In the genomic region with DNA sequence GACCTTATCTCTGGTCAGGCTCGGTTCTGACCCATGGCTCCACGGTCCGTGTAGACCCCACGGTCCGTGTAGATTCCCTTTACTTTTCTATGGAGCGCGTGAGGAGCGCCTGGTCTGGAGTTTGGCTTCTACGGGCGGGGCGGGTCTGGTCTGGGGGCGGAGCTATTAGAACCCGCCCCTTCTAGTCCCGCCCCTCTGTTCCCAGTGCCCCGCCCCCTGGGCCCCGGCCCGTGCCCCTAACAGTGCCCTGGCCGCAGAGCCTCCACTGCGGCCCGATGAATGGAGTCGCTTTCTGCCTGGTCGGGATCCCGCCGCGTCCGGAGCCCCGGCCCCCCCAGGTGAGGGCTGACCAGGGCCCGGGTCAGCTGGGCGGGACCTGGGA, we compare ENCODE assay signal across 8 mouse cellular contexts. TPM values are rescaled to one million over a fixed set of nuclear protein-coding genes. Genes with fewer than 3 reads are reported as not detected.
A peak's percentile ranks its signal among the peaks of the same experiment; 100 is the strongest.
DNase-seq lines count a peak whose midpoint lies in the region; ATAC-seq and TF ChIP-seq lines count a peak whose summit lies in the region.

A gene (plus strand): TSS at position 204 of the 382 bp plus-strand sequence.

- TF ChIP-seq POLR2A in bone marrow macrophage, adult 2 months (IDR thresholded peaks at IDR 0.05; ENCODE audit: borderline replicate concordance, low read depth, low read length): 0 out of 2 replicates have a peak, but pooled peaks have one; percentile 19

- intact Hi-C loops in gastrocnemius, adult 2 months (cut with DNase I): no loop called here

- peak; percentile 66 for ATAC-seq in hindbrain, embryonic 15.5 days (ENCODE audit: low FRiP score, low read depth)
- ATAC-seq in limb, embryonic 13.5 days (ENCODE audit: low FRiP score, low read depth): peak; percentile 78
- peak; percentile 72; the same call in 1 of the 2 replicates for ATAC-seq in midbrain, embryonic 14.5 days (ENCODE audit: low FRiP score, low TSS enrichment)

- peaks cover 12% of the 10 kb centered on the region for H3K27me3 ChIP-seq in hindbrain, embryonic 15.5 days
- no peaks in the 10 kb centered on the region for H3K27me3 ChIP-seq in limb, embryonic 13.5 days
- peaks cover 5% of the 10 kb centered on the region; the same call in 1 of the 2 replicates for H3K27me3 ChIP-seq in midbrain, embryonic 14.5 days (ENCODE audit: control insufficient read depth, insufficient read depth, low read length)

- H3K27ac ChIP-seq in bone marrow macrophage, adult 2 months (ENCODE audit: insufficient read depth, low read depth, low read length): peak within 1 kb of the TSS; percentile 38
- H3K27ac ChIP-seq in gastrocnemius, adult 2 months: peak within 1 kb of the TSS; percentile 92
- peak within 1 kb of the TSS; percentile 68; the same call in 1 of the 2 replicates for H3K27ac ChIP-seq in hindbrain, embryonic 15.5 days (replicated peaks)
- H3K27ac ChIP-seq in limb, embryonic 13.5 days: peak within 1 kb of the TSS; percentile 84
- H3K27ac ChIP-seq in midbrain, embryonic 14.5 days (replicated peaks; ENCODE audit: low read depth, low read length): no peak within 1 kb of the TSS

- peak within 1 kb of the TSS; percentile 85 for H3K4me3 ChIP-seq in bone marrow macrophage, adult 2 months (ENCODE audit: insufficient read depth, low read length)
- H3K4me3 ChIP-seq in gastrocnemius, adult 2 months: peak within 1 kb of the TSS; percentile 94
- peak within 1 kb of the TSS; percentile 44 for H3K4me3 ChIP-seq in hindbrain, embryonic 15.5 days
- peak within 1 kb of the TSS; percentile 91 for H3K4me3 ChIP-seq in limb, embryonic 13.5 days
- H3K4me3 ChIP-seq in midbrain, embryonic 14.5 days (replicated peaks; ENCODE audit: low read depth, low read length): peak within 1 kb of the TSS; percentile 38

- DNase-seq in layer of hippocampus, adult 18-20 months (ENCODE audit: low spot score in 2 of 2): no peak
- no peak for DNase-seq in layer of hippocampus, adult 11-12 months (ENCODE audit: low spot score)
- DNase-seq in gastrocnemius, adult 2 months: peak; percentile 87
- DNase-seq in midbrain, embryonic 14.5 days: peak; percentile 69
- peak; percentile 64 for DNase-seq in urinary bladder, postnatal 25 days (ENCODE audit: low spot score)

- H3K9ac ChIP-seq in hindbrain, embryonic 15.5 days: peak within 1 kb of the TSS; percentile 35
- peak within 1 kb of the TSS; percentile 86 for H3K9ac ChIP-seq in limb, embryonic 13.5 days
- H3K9ac ChIP-seq in midbrain, embryonic 14.5 days (replicated peaks; ENCODE audit: low read length): peak within 1 kb of the TSS; percentile 52

- peak within 1 kb of the TSS; percentile 58 for H3K4me2 ChIP-seq in hindbrain, embryonic 15.5 days
- peak within 1 kb of the TSS; percentile 71 for H3K4me2 ChIP-seq in limb, embryonic 13.5 days (replicated peaks)
- H3K4me2 ChIP-seq in midbrain, embryonic 14.5 days (ENCODE audit: low read length): peak within 1 kb of the TSS; percentile 54

- under 1% methylated on average over 27 of the region's 29 CpGs for WGBS in hindbrain, embryonic 15.5 days
- under 1% methylated on average over 29 of the region's 29 CpGs for WGBS in limb, embryonic 13.5 days
- WGBS in midbrain, embryonic 14.5 days: 1% methylated on average over 29 of the region's 29 CpGs

- H3K9me3 ChIP-seq in hindbrain, embryonic 15.5 days: no peaks in the 10 kb centered on the region
- H3K9me3 ChIP-seq in limb, embryonic 13.5 days: no peaks in the 10 kb centered on the region
- no peaks in the 10 kb centered on the region for H3K9me3 ChIP-seq in midbrain, embryonic 14.5 days (ENCODE audit: control insufficient read depth, low read length)

- peaks cover 40% of the 10 kb centered on the region for H3K4me1 ChIP-seq in bone marrow macrophage, adult 2 months (ENCODE audit: control insufficient read depth, insufficient read depth, low read length)
- H3K4me1 ChIP-seq in hindbrain, embryonic 15.5 days (replicated peaks): peaks cover 15% of the 10 kb centered on the region
- peaks cover 56% of the 10 kb centered on the region for H3K4me1 ChIP-seq in limb, embryonic 13.5 days
- peaks cover 7% of the 10 kb centered on the region; the same call in 1 of the 2 replicates for H3K4me1 ChIP-seq in midbrain, embryonic 14.5 days (ENCODE audit: control insufficient read depth, insufficient read depth, low read length)

- H3K36me3 ChIP-seq in hindbrain, embryonic 15.5 days: no peaks in the 10 kb centered on the region
- no peaks in the 10 kb centered on the region for H3K36me3 ChIP-seq in limb, embryonic 13.5 days
- no peaks in the 10 kb centered on the region for H3K36me3 ChIP-seq in midbrain, embryonic 14.5 days (ENCODE audit: control insufficient read depth, insufficient read depth, low read length)

- no peak for TF ChIP-seq CTCF in bone marrow macrophage, adult 2 months (IDR thresholded peaks at IDR 0.05; ENCODE audit: low read depth, low read length)
- TF ChIP-seq CTCF in gastrocnemius, adult 2 months (IDR thresholded peaks at IDR 0.05): no peak

RNA-seq across cellular contexts. Expression of the gene that starts here (rescaled TPM):
- 10 to 100 TPM; 79.8 to 88.1 TPM for total RNA-seq in layer of hippocampus, adult 18-20 months (2021)
- 7.5 and 9.2 TPM in 2 replicates for polyA plus RNA-seq in bone marrow macrophage, adult 2 months (2012; ENCODE audit: insufficient read depth, insufficient read length, missing spikeins)
- total RNA-seq in gastrocnemius, adult 2 months (2021): 1 to 10 TPM; 5.9 to 7.5 TPM
- polyA plus RNA-seq in hindbrain, embryonic 15.5 days (2015; fragmentation: Nextera tagmentation; extraction: Ambion mirVana): 9.9 and 10.1 TPM in 2 replicates
- polyA plus RNA-seq in limb, embryonic 13.5 days (2015; fragmentation: Nextera tagmentation; extraction: Ambion mirVana): 6.7 and 7.2 TPM in 2 replicates
- 7.8 and 13.1 TPM in 2 replicates for polyA plus RNA-seq in midbrain, embryonic 14.5 days (2014; fragmentation: Nextera tagmentation; extraction: Ambion mirVana)

Comparison
In these comparisons a context has a peak if more than half of its experiments do, and no peak if none do; other contexts are left out.
1. RNA of the gene that starts here (total RNA-seq): 79.8 to 88.1 TPM in layer of hippocampus, adult 18-20 months; 5.9 to 7.5 TPM in gastrocnemius, adult 2 months; every median in the first group is over 4 times any median in the second.
2. DNase-seq: peak in gastrocnemius, adult 2 months (single experiment), midbrain, embryonic 14.5 days (single experiment) and urinary bladder, postnatal 25 days (single experiment); none in layer of hippocampus, adult 18-20 months (0 of 2) and layer of hippocampus, adult 11-12 months (single experiment).
3. H3K4me3 ChIP-seq: peak in every context shown above with its lines; median percentile 94 in gastrocnemius, adult 2 months; 91 in limb, embryonic 13.5 days; 85 in bone marrow macrophage, adult 2 months; 44 in hindbrain, embryonic 15.5 days; 38 in midbrain, embryonic 14.5 days.
4. H3K9ac ChIP-seq: peak in every context shown above with its lines; median percentile 86 in limb, embryonic 13.5 days; 52 in midbrain, embryonic 14.5 days; 35 in hindbrain, embryonic 15.5 days.
5. Peak in every context shown above with its lines, with median percentiles within 50 percentile points of each other: ATAC-seq and H3K4me2 ChIP-seq.